Mouse (Mus musculus) olfactory bulb, adult 2 months (tissue): ENCODE data around the gene Vmn2r97. TPM values are rescaled to one million over a fixed set of nuclear protein-coding genes. Genes with fewer than 3 reads are reported as not detected.
"Not testable (repeated sequence)": the region's sequence is repeated elsewhere in the genome, so short reads cannot be mapped to it uniquely, and the experiment has no call there.

Source experiments
- H3K27ac ChIP-seq: fragments of 200-500 bp; 2 replicates; pipeline ENCODE4 v1.5.1; 2012; ENCODE audit warnings: low read depth, low read length; ENCODE audit not compliant: insufficient read depth
- H3K4me1 ChIP-seq: fragments of 200-500 bp; 2 replicates; pipeline ENCODE4 v1.6.1; 2012; ENCODE audit warnings: low read length; ENCODE audit not compliant: control insufficient read depth, insufficient read depth
- H3K4me3 ChIP-seq: fragments of 200-500 bp; 2 replicates; pipeline ENCODE4 v1.5.1; 2012; ENCODE audit warnings: mild to moderate bottlenecking, low read depth, low read length, moderate library complexity; ENCODE audit not compliant: insufficient read depth
- CTCF ChIP-seq: fragments of 200-500 bp; IDR thresholded peaks from 2 replicates; pipeline ENCODE4 v1.5.1; 2012; ENCODE audit warnings: low read depth, mild to moderate bottlenecking, low read length, moderate library complexity; ENCODE audit not compliant: insufficient read depth
- POLR2A ChIP-seq: fragments of 200-500 bp; IDR thresholded peaks from 2 replicates; pipeline ENCODE4 v1.6.1; 2012; ENCODE audit warnings: mild to moderate bottlenecking, low read depth, low read length, moderate library complexity; ENCODE audit not compliant: insufficient read depth
- WGBS: fragments of 180-500 bp; shearing (Covaris S2); methylation state at CpG from one replicate; pipeline ENCODE4 v1.1.7; 2018; 5-methylcytosine and 5-hydroxymethylcytosine counted together
- polyA plus RNA-seq: library from polyadenylated mRNA; stranded (reverse); fragments of >200 nt; gene quantifications from 2 replicates; pipeline ENCODE4 v1.2.4, GENCODE M21; 2012; ENCODE audit warnings: low replicate concordance; ENCODE audit not compliant: missing spikeins, insufficient read depth, insufficient read length

Gene Vmn2r97
- polyA plus RNA-seq: not detected in 2 replicates

DNA sequence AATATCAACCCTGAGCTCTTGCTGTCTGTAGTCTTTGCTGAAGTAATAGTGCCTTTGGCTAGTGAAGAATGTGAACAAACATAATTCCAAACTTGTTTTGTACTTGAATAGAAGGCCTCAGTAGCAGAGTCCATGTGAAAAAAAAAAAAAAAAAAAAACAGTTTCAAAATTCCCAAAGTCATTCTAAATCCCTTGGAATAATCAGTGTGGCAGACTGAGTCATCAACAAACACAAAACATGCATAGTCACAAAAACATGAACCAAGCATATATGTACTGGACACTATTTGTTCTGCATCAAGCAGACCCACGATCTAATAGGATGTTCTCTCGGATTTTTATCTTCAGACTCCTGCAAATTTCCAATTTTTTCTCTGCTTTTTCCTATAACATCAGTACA lies at the start of gene Vmn2r97:
Gene Vmn2r97, plus strand, starts transcription at position 301 of the 400 bp plus-strand sequence.
- 60% methylated on average over 2 of the region's 2 CpGs for WGBS
- H3K27ac ChIP-seq, H3K4me1 ChIP-seq, H3K4me3 ChIP-seq: not testable (repeated sequence)

GRCm38 (mm10) chr17:18882436-18882835 lies 31.7 kb upstream of the Vmn2r97 start:
- WGBS: 65% methylated on average over 2 of the region's 2 CpGs
- not testable (repeated sequence) for H3K27ac ChIP-seq, H3K4me3 ChIP-seq, H3K4me1 ChIP-seq

GRCm38 (mm10) chr17:18889745-18890329 lies 24.3 kb upstream of the Vmn2r97 start:
- Histone ChIP-seq H3K4me3 (no peak overlapping the region), H3K27ac (no peak overlapping the region), H3K4me1 (no peaks in the 10 kb centered on the region)
- TF ChIP-seq CTCF (no peak), POLR2A (no peak)
- WGBS: 81% methylated on average over 6 of the region's 6 CpGs

DNA sequence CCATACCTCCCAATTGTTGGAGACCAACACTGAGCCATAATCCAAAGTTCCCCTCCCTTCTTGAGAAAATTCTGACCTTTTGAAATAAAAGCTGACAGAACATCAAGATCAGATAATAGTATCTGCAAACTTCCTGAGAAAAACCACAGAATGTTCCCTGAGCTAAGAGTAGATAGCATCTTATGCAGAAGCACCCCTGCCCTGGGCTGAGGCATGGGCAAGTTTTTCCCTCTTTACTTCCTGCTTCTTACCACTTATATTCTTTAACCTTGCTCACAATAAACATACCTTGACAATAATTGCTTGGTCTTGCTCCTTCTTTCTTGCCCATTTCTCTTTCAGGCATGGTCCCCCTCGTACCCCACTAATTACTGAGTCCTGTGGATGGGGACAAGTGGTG lies 43.7 kb downstream of the Vmn2r97 start:
- WGBS: 66% methylated on average over 1 of the region's 1 CpGs
- not testable (repeated sequence) for H3K4me1 ChIP-seq, H3K27ac ChIP-seq, H3K4me3 ChIP-seq

- Histone ChIP-seq H3K27ac (no peak overlapping the region), H3K4me3 (no peak overlapping the region), H3K4me1 (no peaks in the 10 kb centered on the region)
- TF ChIP-seq CTCF (no peak), POLR2A (no peak)
- 92% methylated on average over 29 of the region's 29 CpGs for WGBS
Observed at GRCm38 (mm10) chr17:18968371-18969275, 54.5 kb downstream of the Vmn2r97 start.

Other genes with a start within 250 kb of the Vmn2r97 start
- gene Vmn2r98, start 139.2 kb downstream of the Vmn2r97 start, polyA plus RNA-seq: not detected in 2 replicates